Mouse (Mus musculus) hematopoietic stem cell, adult 5-6 weeks (primary cell): Measurements from ENCODE around the gene Ppif. TPM values are rescaled to one million over a fixed set of nuclear protein-coding genes. Genes with fewer than 3 reads are reported as not detected.

ENCODE experiments used
- ATAC-seq, 2 experiments: fragments of 125-278 bp in 1 of 2; replicated peaks in 1 of 2; 2 replicates each; pipeline ENCODE4 v1.8.0; 2016 to 2017; ENCODE audit warnings: inconsistent platforms in 2 of 2, mild to moderate bottlenecking in 2 of 2, moderate number of reproducible peaks in 2 of 2, low read depth in 1 of 2, moderate TSS enrichment in 1 of 2; ENCODE audit not compliant: low FRiP score in 2 of 2, poor library complexity in 2 of 2, severe bottlenecking in 2 of 2, insufficient read depth in 1 of 2, low TSS enrichment in 1 of 2
- total RNA-seq: library from RNA; stranded (forward); fragments of 172-1452, 232-1000 nt; gene quantifications from 2 replicates; pipeline ENCODE4 v1.2.3, GENCODE M21; 2017

The Ppif gene
- total RNA-seq, 1 experiment from 2014 or later = 29.5 TPM

DNA sequence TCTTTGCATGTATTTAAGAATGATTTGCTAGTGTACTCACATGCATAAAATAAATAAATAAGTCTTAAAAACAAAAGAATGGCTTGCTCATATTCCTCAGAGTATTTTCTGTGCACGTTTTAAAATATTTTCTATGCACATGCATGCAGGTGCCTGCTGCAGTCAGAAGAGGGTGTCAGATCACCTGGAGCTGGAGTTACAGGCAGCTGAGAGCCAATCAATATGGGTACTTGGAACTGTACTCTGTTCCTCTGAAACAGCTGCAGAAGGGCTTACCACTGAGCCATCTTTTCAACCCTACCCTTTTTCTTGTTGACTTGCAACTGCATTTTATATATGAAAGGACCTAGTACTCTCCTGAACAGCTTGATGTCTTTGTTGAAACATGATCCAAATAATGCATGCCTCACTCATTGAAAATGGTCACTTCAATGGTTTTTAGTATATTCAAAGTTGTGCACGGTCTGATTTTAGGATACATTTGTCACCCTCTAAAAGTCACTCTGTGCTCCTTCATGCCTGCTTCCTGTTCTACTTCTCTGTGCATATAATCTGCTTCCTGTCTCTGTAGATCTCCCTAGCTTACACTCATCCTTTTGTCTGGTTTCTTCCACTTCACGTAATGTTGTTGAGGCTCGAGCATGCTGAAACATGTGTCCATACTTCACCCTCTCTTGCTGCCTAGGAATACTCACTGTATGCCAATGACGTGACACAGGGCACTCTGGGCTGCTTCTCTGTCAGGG lies 27.2 kb downstream of the Ppif start:
- ATAC-seq = no peak

DNA sequence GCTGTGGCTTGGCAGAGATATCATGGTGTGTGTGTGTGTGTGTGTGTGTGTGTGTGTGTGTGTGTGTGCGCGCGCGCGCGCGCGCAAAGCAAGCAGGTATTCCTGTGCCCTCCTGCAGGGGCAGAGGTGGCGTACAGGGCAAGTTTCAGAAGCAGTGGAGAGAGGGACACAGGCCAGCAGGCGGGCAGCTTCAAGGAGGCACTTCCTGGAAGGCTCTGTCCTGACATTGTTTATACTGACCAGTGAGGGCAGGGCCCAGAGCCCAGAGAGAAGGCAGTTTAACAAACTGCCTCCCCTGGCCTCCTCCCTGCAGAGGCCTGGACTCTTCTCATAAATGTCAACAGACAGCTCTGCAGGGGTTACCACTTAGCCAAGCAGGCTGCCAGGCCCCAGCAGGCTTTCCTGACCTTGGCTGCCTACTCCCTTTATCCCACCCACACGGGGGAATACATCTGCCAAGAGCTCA lies 31.1 kb downstream of the Ppif start:
- ATAC-seq = peak; percentile 50 to 63; a peak in 3 of 4 replicates

DNA sequence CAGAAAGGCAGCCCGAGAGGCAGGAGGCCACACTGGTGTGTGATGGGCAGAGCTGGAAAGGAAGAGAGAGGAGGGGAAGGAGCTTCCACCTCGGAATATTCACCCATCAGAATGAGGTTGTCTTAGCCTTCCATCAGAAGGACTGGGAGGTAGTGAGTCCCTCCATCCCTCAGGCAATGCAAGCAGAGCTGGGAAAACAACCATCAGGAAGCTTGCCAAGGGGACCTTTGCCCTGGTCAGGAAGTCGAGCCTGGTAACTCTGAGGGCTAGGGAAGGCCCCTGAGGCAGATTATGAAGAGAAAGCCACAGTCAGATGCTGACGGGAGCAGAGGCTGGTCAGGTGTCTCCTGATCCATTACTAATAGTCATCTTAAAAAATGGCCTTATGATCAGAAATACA lies 31.7 kb downstream of the Ppif start:
- ATAC-seq = no peak

DNA sequence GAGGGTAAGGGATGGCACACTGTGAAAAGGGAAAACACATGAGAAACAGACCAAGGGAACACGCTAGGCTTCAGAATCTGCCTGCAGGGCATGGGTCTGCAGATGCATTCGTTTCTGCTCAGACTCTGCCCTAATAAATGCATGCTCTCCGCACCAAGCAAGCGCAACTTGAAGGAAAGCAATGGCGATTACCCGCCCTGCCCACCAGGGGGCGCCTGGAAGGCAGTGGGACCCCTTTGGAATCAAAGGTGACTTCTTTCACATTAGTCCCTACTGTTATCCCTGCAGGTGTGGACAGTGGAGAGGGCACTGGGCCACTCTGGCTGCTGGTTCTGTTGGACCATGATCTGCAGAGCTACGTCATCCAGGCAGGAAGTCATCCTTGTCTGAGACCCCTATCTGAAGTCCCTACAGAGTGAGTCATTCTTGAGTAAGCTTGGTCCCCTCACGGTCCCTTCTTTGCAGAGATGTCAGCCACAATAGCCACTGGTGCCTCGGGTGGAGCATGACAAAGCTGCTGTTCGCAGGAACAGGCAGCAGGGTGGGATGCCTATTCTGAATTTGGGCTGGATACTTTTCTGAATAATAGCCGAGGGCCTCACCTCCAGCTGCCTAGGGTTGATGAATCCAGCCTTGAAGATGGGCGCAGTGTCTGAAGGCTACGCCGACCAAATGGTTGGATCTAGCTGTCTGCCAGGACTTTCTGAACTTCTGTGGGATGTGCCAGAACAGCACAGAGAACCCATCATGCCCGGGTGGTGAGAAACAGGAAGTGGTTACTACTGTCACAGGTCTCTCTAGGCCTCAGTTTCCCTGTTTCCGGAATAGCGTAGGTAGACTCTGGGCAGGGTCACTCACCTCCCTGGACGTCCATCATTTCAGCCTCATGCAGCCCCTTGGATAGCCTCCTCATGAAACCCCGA lies 32.5 kb downstream of the Ppif start:
- ATAC-seq = peak in 1 of 2 experiments; percentile 61; a peak in 3 of 4 replicates

DNA sequence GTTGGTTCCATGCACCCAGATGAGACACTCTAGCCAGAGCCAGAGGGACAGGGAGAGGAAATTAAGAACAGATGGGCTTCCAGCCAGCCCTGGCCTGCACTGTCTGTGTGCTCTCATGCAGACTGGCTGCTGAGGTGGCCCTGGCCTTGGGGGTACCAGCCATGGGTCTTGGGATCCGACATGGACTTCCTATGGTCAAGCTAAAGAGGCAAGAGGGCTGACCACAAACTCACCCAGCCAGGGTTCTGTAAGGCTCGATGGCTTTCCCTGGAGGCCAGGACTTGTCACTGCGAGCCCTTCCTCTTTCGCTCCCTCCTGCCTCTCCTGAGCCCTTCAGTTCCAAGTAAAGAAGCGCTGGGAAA lies 33.2 kb downstream of the Ppif start:
- ATAC-seq = peak in 1 of 2 experiments; percentile 39; a peak in 1 of 4 replicates

DNA sequence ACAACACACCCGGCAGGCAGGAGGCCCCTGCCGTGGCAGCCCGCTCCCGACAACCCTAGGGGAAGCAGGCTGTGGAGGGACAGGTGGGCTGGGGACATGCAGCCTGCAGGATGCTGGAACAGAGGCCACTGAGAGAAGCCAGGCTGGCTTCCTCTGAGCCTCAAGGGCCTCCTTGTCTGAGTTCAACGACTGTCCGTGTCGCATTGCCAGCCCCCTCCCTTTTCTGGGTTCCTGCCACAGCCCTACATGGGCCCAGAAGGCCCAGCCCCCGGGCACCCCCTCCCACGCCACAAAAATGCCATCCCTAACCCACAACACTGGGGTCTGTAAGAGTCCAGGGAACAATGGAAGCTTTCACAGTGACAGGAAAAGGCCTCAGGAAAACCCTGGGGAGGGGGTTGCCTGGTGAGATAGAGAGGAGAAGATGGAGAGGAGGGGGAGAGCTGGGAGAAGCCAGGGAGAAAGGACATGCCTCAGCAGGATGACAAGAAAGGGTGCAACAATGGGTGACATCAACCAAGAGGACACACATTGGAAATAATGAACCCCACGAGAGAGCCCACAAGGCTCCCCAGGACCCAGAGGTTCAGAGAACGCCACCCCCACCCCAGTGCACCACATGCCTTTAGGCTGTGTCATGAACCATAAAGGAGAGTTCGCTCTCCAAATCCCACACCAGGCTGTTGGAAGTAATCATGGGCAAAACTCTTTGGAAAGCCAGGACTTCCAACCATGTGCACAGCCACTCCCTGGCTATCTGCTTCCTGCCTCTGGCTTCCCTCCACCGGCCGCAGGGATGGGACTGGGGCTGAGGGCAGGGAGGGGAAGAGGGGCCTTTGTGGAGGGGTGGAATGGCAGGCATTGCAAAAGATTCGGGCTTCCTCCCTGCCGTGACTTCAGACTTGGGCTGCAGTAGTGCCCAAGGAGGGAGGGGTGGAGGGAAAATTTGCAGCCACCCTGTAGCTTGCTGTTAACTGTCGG lies 41.1 kb downstream of the Ppif start:
- peak; percentile 43 to 59; a peak in 2 of 4 replicates for ATAC-seq

DNA sequence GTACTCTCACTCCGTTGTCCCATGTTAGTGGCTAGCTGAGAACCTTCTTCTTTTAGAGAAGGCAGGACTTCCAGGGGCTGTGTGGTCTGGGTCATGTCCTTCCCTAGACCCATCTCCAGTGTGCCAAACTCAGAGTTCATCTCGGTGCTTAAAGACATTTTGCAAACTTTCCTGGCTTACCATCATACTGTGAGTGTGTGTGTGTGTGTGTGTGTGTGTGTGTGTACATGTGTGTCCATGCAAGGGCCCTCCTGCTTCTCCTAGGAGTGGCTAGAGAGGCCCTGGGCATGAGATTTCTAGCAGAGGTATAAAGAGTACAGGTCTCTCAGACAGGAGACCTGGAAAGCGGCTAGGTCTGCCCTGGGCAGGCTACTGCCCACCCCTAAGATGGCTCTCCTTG lies 42.2 kb downstream of the Ppif start:
- ATAC-seq = no peak

DNA sequence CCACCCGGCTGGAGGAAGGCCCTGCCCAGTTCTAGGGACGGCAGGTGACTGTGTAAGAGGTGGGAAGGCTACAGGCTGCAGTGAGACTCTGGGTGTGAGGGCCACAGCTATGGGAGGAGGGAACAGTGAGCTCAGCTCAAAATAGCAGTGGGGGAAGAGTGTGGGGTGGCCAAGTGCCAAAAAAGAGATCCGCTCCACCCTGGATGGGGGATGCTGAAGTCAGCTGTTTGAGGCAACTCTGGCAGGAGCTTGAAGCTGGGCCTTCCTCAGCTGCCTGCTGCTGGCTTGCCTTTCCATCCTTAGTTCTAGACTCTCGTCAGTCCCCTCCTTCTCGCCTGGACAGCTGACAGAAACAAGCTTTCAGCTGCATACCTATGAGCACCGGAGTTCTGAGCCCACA lies 42.6 kb downstream of the Ppif start:
- peak; percentile 57 to 82 for ATAC-seq

DNA sequence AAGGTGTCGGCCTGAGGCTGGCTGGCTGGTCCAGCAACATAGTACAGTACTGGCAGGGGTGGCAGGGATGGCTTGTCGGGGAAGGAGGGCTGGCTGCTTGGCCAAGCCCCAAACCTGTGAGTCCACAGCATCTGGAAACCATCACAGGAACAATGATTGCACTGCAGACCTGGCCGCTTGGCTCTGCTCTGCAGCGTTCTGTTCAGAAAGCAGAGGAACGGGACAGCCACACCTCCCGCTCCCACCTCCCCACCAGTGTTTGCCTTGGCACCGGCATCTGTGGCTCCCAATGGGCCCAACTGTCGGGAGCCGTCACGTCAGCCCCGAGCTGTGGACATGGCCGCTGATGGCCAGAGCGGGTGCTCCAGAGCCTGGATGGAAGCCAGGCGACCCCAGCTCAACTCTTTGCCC lies 44.6 kb downstream of the Ppif start:
- ATAC-seq = no peak

DNA sequence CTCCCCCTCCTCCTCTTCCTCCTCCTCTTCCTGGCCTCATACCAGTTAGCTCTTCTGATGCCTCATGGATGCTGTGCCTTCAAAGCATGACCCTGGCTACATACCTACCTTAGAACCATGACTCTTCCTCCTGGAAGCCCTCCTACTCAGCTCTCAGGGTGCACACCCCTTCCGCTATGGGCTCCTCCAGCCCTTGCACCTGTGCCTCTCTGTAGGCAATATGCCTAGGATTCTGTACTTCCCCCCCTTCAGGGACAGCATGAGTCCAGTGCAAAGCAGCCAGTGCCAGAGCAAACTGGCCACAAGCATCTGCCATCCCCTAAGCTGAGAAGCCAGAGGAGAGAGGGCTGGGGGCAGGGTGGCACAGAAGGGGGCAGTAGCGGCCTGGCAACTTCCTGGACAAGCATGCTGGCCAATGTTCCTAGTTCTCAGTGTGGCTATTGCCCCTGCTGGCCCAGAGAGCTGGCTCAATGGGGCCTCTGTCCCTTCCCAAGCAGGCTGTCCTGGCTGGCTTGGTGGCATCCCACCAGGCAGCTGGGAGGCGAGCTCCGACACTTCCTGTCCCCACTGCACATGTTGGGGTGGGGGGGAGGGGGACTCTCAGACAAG lies 46.1 kb downstream of the Ppif start:
- no peak for ATAC-seq

DNA sequence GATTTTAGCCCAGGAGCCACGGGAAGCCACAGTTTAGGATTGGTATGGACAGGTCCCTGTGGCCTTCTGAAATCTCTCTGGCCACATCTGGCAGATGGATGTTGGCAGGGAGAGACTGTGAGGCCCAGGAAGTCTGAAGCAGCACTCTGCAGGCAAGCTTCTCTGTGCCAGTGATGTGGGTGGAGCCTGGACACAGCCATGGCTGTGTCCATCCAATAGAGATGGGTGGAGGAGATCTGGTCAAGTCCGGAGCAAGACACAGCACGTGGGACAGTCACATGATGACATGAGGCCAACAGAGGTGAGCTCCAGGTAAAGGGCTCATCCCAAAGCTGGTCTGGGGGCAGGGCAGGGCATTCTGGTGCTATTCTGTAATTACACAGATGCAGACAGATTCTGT lies 47.3 kb downstream of the Ppif start:
- no peak for ATAC-seq

DNA sequence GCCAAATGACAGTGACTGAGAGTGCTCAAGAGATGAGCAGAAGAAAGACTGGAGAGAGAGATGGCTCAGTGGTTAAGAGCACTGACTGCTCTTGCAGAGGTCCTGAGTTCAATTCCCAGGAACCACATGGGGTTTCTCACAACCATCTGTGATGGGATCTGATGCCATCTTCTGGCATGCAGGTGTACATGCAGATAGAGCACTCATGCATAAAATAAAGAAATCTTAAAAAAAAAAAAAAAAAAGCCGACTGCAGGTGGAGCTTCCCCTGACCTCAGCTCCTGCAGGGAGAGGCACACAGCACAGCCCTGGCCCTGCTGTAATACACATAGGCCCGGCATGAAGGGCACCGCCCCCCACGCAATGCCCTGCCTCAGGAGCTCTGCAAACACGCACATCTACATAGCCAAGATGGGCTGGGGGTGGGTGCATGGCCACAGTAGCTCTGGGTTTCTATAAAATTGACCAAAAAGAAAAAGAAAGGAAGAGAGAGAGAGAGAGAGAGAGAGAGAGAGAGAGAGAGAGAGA lies 48.0 kb downstream of the Ppif start:
- no peak for ATAC-seq

DNA sequence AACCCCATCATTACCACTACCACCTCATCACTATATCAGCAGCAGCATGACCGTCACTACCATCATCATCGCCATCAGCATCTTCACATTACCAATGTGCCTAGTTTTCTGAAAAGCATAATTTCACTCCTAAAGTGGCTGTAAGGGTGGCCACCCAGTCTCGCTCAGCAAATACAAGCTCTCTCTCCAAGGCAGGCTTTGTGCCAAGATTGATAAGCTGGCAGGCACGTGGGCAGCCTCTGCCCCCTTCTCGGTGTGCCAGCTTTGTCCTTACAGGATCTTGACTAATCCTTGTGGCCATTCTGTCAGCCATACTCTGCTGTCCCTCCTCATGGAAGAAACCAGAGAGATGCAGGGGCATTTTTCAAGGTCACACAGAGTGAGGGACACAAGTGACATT lies 49.0 kb downstream of the Ppif start:
- ATAC-seq = no peak

DNA sequence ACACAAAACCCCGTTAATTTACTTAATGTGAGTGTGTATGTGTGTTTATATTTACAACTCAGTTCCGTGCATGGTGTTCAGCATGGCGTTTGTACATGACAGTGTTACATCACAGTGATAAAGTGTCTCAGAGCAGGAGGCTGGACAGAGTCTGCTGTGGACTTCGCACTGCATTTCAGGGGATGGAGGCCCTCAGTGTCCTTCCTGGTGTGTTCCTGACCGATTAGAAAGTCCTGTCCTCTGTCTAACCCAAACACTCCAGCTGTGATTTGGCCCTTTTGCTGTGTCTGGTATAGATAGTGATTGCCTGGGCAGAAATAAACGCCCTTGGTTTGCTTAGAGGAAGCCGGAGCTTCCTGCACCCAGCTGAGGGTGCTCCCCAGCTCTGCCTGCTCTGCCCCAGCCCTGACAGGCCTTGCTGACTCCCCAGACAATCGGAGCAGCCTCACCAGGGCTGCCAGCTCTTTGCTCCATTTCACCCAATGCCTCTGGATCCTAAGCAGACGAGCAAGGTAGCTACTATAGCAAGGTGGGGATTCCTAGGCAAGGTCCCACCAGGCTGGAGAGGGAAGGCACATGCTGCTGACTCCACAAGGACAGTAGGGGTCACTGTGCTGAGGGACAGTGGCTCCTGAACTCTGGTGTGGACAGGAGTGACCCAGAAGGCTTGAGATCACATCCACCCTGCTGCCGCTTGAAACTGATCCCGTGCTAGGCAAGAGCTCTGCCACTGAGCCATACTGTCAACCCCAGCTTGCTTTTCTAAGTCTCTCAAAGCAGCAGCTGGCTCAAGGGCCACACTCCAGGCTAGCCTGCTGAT lies 51.6 kb downstream of the Ppif start:
- peak; percentile 29 to 63; a peak in 2 of 4 replicates for ATAC-seq

DNA sequence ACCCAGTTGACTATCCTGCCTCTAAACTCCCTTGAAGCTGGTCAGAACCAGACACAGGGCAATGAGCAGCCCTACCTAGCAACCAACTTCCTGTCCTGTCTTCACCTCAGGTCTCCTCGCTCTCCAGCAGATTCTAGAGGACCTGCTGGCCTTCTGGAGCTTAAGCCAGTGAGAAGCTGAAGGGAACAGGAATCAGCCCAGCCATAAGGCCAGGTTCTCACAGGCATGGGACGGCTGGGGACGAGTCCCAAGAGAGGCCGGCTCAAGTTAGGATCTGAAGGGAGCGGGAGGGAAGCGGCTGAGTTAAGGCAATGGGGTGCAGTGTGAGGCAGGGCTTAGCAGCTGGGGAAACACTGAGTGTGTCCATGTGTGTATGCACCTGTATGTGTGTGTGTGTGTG lies 52.4 kb downstream of the Ppif start:
- ATAC-seq = no peak
